Mouse (Mus musculus) kidney, embryonic 15.5 days (tissue): Measurements from ENCODE around the gene Zfp57. TPM values are rescaled to one million over a fixed set of nuclear protein-coding genes. Genes with fewer than 3 reads are reported as not detected.
A peak's percentile ranks its signal among the peaks of the same experiment; 100 is the strongest.

ENCODE experiments used
- ATAC-seq: fragments of 200-750 bp; cut with Nextera tagmentation; replicated peaks from 2 replicates; pipeline ENCODE4 v1.8.0; 2017; ENCODE audit warnings: moderate TSS enrichment; ENCODE audit not compliant: low FRiP score
- H3K27ac ChIP-seq: fragments of 300-500 bp; sonication (generic); 2 replicates; pipeline ENCODE4 v1.5.1; 2015; ENCODE audit warnings: mild to moderate bottlenecking, inconsistent platforms
- H3K27me3 ChIP-seq: fragments of 300-500 bp; sonication (generic); 2 replicates; pipeline ENCODE4 v1.6.1; 2015; ENCODE audit warnings: inconsistent platforms
- H3K36me3 ChIP-seq: fragments of 300-500 bp; sonication (generic); 2 replicates; pipeline ENCODE4 v1.6.1; 2015; ENCODE audit warnings: inconsistent platforms
- H3K4me1 ChIP-seq: fragments of 300-500 bp; sonication (generic); 2 replicates; pipeline ENCODE4 v1.6.1; 2015; ENCODE audit warnings: inconsistent platforms
- H3K4me2 ChIP-seq: fragments of 300-500 bp; sonication (generic); 2 replicates; pipeline ENCODE4 v1.6.1; 2015; ENCODE audit warnings: moderate library complexity, mild to moderate bottlenecking, inconsistent platforms
- H3K4me3 ChIP-seq: fragments of 300-500 bp; sonication (generic); replicated peaks from 2 replicates; pipeline ENCODE4 v1.5.1; 2015; ENCODE audit warnings: mild to moderate bottlenecking, inconsistent platforms
- H3K9ac ChIP-seq: fragments of 300-500 bp; sonication (generic); 2 replicates; pipeline ENCODE4 v1.6.1; 2015; ENCODE audit warnings: mild to moderate bottlenecking, inconsistent platforms
- H3K9me3 ChIP-seq: fragments of 300-500 bp; sonication (generic); replicated peaks from 2 replicates; pipeline ENCODE4 v1.6.1; 2016; ENCODE audit warnings: inconsistent platforms
- WGBS: fragments of 180-500 bp; shearing (Covaris S2); methylation state at CpG from one replicate; pipeline ENCODE4 v1.1.7; 2015; ENCODE audit warnings: mixed read lengths; 5-methylcytosine and 5-hydroxymethylcytosine counted together
- polyA plus RNA-seq: library from polyadenylated mRNA; unstranded; fragments of >200 nt; fragmentation: Nextera tagmentation; extraction: Ambion mirVana; gene quantifications from 2 replicates; pipeline ENCODE4 v1.2.1, GENCODE M21; 2015

Gene Zfp57
- polyA plus RNA-seq, result 61.1 and 69.4 TPM in 2 replicates

GRCm38 (mm10) chr17:37000863-37001262, at the start of gene Zfp57:
TSS of gene Zfp57 (plus strand) at chr17:37001163.
- H3K27ac ChIP-seq, result no peak within 1 kb of the TSS
- WGBS, result 89% methylated on average over 7 of the region's 7 CpGs
- H3K4me3 ChIP-seq, result peak within 1 kb of the TSS; percentile 60
- H3K27me3 ChIP-seq, result no peaks in the 10 kb centered on the region
- peaks cover 11% of the 10 kb centered on the region; the same call in 1 of the 2 replicates for H3K4me1 ChIP-seq
- peaks cover 12% of the 10 kb centered on the region for H3K36me3 ChIP-seq
- H3K9ac ChIP-seq, result no peak within 1 kb of the TSS
- H3K4me2 ChIP-seq, result peak within 1 kb of the TSS; percentile 80
- no peak for ATAC-seq
- H3K9me3 ChIP-seq, result no peaks in the 10 kb centered on the region

DNA sequence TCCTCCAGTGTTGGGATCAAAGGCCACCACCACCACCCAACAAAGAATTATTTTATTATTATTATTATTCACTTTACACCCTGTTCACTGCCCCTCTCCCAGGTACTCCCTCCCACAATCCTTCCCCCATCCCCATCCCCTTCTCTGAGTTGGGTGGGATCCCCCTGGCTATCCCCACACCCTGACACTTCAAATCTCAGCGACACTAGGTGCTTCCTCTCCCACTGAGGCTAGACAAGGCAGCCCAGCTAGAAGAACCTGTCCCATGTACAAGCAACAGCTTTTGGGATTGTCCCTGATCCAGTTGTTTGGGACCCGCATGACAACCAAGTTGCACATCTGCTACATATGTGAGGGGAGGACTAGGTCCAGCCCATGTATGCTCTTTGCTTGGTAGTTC, 48.3 kb upstream of the Zfp57 start:
- peaks cover 35% of the 10 kb centered on the region for H3K36me3 ChIP-seq
- H3K27ac ChIP-seq, result no peak overlapping the region
- H3K4me3 ChIP-seq, result no peak overlapping the region
- H3K27me3 ChIP-seq, result no peaks in the 10 kb centered on the region
- H3K9ac ChIP-seq, result no peak overlapping the region
- no peak for ATAC-seq
- 92% methylated on average over 2 of the region's 2 CpGs for WGBS
- peaks cover 22% of the 10 kb centered on the region for H3K4me1 ChIP-seq
- H3K4me2 ChIP-seq, result no peak overlapping the region
- H3K9me3 ChIP-seq, result no peaks in the 10 kb centered on the region

- Histone ChIP-seq H3K4me3 (no peak overlapping the region), H3K36me3 (peaks cover 35% of the 10 kb centered on the region), H3K27me3 (no peaks in the 10 kb centered on the region), H3K9me3 (no peaks in the 10 kb centered on the region), H3K4me1 (peaks cover 19% of the 10 kb centered on the region), H3K27ac (no peak overlapping the region), H3K4me2 (no peak overlapping the region), H3K9ac (no peak overlapping the region)
- WGBS, result 85% methylated on average over 1 of the region's 1 CpGs
- no peak for ATAC-seq
These were observed 47.9 kb upstream of the Zfp57 start for GRCm38 (mm10) chr17:36953062-36953461.

DNA sequence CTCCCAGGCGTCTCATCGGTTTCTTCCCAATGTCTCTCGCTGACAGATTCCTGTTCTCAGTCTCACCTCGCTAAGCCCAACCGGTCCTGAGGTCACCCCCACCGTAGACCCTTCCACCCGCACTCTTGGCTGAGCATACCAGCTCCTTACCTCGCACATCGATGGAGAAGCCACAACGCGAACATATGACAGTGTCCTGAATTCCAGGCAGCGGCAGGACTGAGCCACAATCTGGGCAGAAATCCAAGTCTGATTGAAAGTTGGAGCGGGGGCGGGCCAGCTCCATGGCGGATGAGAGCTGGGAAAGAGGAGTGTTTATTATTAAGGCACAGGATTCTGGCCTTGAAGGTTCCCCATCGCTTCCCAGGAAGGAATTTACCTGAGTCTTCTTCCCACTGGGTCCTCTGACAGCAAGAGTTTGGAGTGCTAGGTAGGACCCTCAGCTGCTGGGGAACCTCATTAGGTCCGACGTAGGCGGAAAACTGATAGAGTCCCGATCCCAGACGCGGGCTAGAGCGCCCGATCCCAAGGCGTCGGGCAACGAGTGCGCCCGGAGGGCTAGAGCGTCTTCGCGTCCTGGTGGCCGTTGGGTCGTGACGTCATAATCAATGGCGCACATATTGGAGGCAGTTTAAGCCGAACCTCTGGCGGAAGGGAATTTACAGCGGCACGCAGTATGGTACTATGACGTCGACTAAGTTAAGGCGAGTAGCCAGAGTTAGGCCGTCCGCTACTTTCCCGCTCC, 42.8 kb upstream of the Zfp57 start, which contains the start of the genes Znrd1 and Znrd1as:
Gene Znrd1, minus strand, starts transcription at position 561 of the 745 bp plus-strand sequence.
Gene Znrd1as, plus strand, starts transcription at position 594 of the 745 bp plus-strand sequence.
- WGBS, result under 1% methylated on average over 46 of the region's 46 CpGs
- H3K9me3 ChIP-seq, result no peaks in the 10 kb centered on the region
- peak; percentile 99 for ATAC-seq
- H3K4me1 ChIP-seq, result peaks cover 15% of the 10 kb centered on the region
- H3K4me2 ChIP-seq, result peak within 1 kb of the TSS; percentile 78
- H3K27ac ChIP-seq, result peak within 1 kb of the TSS; percentile 85
- H3K27me3 ChIP-seq, result no peaks in the 10 kb centered on the region
- peak within 1 kb of the TSS; percentile 74 for H3K9ac ChIP-seq
- peaks cover 22% of the 10 kb centered on the region for H3K36me3 ChIP-seq
- H3K4me3 ChIP-seq, result peak within 1 kb of the TSS; percentile 76

DNA sequence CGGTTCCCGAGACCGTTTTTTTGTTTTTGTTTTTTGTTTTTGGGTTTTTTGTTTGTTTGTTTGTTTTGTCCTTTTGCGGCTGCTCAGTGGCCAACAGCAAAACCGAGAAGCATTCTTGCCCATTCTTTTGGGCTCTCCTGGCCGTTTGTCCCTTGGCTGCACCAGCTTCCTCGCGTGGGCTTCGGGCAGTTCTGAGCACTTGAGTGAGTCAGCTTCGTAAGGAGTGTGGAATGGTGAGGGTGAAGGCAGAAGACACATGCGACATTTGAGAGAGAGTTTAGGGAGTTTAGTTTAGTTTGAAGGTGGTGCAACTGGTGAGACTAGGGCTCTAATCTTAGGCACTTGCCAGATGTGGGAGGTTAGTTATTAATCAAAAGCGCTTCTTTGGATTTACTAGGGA, 42.1 kb upstream of the Zfp57 start:
- Histone ChIP-seq H3K36me3 (peaks cover 22% of the 10 kb centered on the region), H3K27ac (peak overlapping the region; percentile 85), H3K4me1 (peaks cover 15% of the 10 kb centered on the region), H3K4me3 (peak overlapping the region; percentile 76), H3K27me3 (no peaks in the 10 kb centered on the region), H3K9me3 (no peaks in the 10 kb centered on the region), H3K4me2 (peak overlapping the region; percentile 78), H3K9ac (peak overlapping the region; percentile 74)
- WGBS, result 9% methylated on average over 12 of the region's 12 CpGs
- peak; percentile 24; the same call in 1 of the 2 replicates for ATAC-seq

- H3K36me3 ChIP-seq, result peaks cover 6% of the 10 kb centered on the region
- no peaks in the 10 kb centered on the region for H3K9me3 ChIP-seq
- no peaks in the 10 kb centered on the region for H3K27me3 ChIP-seq
- peaks cover 15% of the 10 kb centered on the region for H3K4me1 ChIP-seq
- WGBS, result 74% methylated on average over 1 of the region's 1 CpGs
- H3K4me3 ChIP-seq, result no peak overlapping the region
- no peak overlapping the region for H3K9ac ChIP-seq
- ATAC-seq, result no peak
- H3K4me2 ChIP-seq, result no peak overlapping the region
- no peak overlapping the region for H3K27ac ChIP-seq
These were observed 39.8 kb upstream of the Zfp57 start for GRCm38 (mm10) chr17:36961125-36961524.

DNA sequence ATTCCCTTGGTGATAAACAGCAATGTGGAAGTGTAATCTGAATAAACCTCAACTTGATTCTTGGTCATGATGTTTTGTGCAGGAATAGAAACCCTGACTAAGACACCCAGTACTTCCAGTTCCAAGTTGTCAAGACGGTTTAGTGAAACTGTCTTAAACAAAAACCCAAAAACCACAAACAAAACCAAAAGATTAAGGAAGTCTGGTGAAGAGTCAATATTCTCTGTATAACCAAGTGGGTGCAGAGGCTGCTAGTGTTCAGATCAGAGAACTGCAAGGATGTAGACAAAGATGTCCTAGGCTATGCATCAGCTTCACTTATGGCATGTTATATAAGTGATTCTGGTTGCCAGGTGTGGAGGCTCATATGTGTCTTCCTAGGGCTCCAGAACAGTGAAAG, 34.1 kb upstream of the Zfp57 start:
- 85% methylated on average over 1 of the region's 1 CpGs for WGBS
- no peak overlapping the region for H3K4me3 ChIP-seq
- no peaks in the 10 kb centered on the region for H3K36me3 ChIP-seq
- H3K4me2 ChIP-seq, result no peak overlapping the region
- no peaks in the 10 kb centered on the region for H3K4me1 ChIP-seq
- no peaks in the 10 kb centered on the region for H3K27me3 ChIP-seq
- H3K27ac ChIP-seq, result no peak overlapping the region
- H3K9me3 ChIP-seq, result no peaks in the 10 kb centered on the region
- H3K9ac ChIP-seq, result no peak overlapping the region
- ATAC-seq, result no peak

DNA sequence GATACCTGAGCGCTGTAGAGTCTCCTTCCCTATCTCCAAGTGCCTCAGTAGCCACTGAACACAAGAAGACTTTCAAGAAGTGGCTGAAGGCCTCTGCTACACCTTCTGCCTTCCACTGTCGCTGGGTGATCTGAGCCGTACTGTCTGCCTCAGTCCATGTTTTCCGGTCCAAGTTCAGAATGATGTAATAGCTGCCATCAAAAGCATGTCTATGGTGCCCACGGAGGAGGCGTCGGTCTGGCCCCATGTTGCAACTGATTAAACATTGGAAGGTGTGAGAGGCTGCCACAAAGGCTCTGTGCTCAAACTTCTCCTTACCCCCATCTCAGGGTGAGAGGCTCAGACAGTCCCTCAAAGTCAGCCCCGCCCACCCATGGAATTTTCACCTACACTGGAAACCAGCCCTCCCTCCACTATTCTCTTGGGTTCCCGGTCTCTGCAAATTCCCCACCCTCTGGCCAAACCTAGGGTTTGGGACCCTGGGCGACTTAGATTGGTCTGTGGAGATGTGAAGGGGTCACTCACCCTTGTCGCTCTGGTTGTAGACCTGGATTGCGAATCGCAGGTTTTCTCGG, 30.6 kb upstream of the Zfp57 start:
- no peaks in the 10 kb centered on the region for H3K27me3 ChIP-seq
- H3K4me2 ChIP-seq, result no peak overlapping the region
- no peak overlapping the region for H3K27ac ChIP-seq
- no peak overlapping the region for H3K9ac ChIP-seq
- H3K4me1 ChIP-seq, result no peaks in the 10 kb centered on the region
- H3K36me3 ChIP-seq, result no peaks in the 10 kb centered on the region
- 86% methylated on average over 14 of the region's 14 CpGs for WGBS
- ATAC-seq, result no peak
- no peak overlapping the region for H3K4me3 ChIP-seq
- no peaks in the 10 kb centered on the region for H3K9me3 ChIP-seq

DNA sequence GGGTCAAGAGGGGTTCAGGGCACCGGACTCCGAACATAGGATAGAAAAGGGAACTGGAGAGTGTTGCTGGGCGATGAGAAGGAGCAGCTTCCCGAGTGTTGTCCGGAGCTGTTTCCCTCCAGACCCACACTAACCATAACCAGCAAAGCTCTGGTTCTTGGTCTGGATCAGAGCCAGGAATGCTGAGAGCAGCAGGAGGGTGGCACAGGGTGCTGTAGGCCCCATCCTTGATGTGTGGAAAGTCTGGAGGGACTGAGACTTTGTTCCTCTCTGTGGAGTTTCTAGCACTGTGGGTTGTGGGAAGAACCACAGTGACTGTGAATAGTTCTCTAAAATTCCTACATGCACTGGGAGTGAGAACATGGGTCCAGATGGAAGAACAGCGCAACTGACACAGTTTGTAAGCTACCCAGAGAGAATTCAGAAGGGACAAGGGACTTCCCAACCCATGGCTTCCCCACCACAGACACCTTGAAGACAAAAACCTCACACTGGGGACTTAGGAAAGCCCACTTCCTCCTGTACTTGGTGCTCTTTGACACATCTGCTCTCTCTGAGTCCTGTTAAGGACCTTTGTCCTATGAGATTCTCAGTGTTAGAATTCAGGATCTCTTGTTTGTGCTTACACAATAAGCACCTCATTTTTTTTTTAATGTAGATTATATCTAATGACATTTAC, 29.7 kb upstream of the Zfp57 start:
- H3K9me3 ChIP-seq, result no peaks in the 10 kb centered on the region
- no peaks in the 10 kb centered on the region for H3K36me3 ChIP-seq
- H3K9ac ChIP-seq, result no peak overlapping the region
- H3K27me3 ChIP-seq, result no peaks in the 10 kb centered on the region
- 86% methylated on average over 6 of the region's 6 CpGs for WGBS
- H3K4me2 ChIP-seq, result no peak overlapping the region
- H3K4me1 ChIP-seq, result no peaks in the 10 kb centered on the region
- H3K4me3 ChIP-seq, result no peak overlapping the region
- no peak overlapping the region for H3K27ac ChIP-seq
- ATAC-seq, result no peak

- Histone ChIP-seq H3K4me2 (no peak overlapping the region), H3K9ac (no peak overlapping the region), H3K27me3 (no peaks in the 10 kb centered on the region), H3K27ac (no peak overlapping the region), H3K36me3 (no peaks in the 10 kb centered on the region), H3K4me1 (no peaks in the 10 kb centered on the region), H3K9me3 (no peaks in the 10 kb centered on the region), H3K4me3 (no peak overlapping the region)
- 81% methylated on average over 3 of the region's 3 CpGs for WGBS
- no peak for ATAC-seq
These were observed 28.2 kb upstream of the Zfp57 start for GRCm38 (mm10) chr17:36972791-36973190.

- 57% methylated on average over 8 of the region's 8 CpGs for WGBS
- no peak overlapping the region for H3K4me3 ChIP-seq
- H3K9me3 ChIP-seq, result no peaks in the 10 kb centered on the region
- H3K27ac ChIP-seq, result no peak overlapping the region
- H3K4me1 ChIP-seq, result no peaks in the 10 kb centered on the region
- ATAC-seq, result no peak
- H3K36me3 ChIP-seq, result no peaks in the 10 kb centered on the region
- no peaks in the 10 kb centered on the region for H3K27me3 ChIP-seq
- H3K9ac ChIP-seq, result no peak overlapping the region
- H3K4me2 ChIP-seq, result no peak overlapping the region
These were observed 27.6 kb upstream of the Zfp57 start for GRCm38 (mm10) chr17:36973271-36973787.
